Mouse (Mus musculus): ENCODE measurements at regions not wholly inside any gene's neighbourhood (a gene's known extent, or its start where the extent isn't known, plus 50 kb on each side); places are given as distances from the start of the nearest gene placed in this dataset.

- Histone ChIP-seq H3K27ac (replicated peaks; ENCODE audit: low read depth, low read length) (no peak overlapping the region), H3K4me3 (ENCODE audit: insufficient read depth, low read depth, low read length) (no peak overlapping the region)
Observed at GRCm38 (mm10) chr2:158909086-158909485, 114.5 kb downstream of the Dhx35 start.

DNA sequence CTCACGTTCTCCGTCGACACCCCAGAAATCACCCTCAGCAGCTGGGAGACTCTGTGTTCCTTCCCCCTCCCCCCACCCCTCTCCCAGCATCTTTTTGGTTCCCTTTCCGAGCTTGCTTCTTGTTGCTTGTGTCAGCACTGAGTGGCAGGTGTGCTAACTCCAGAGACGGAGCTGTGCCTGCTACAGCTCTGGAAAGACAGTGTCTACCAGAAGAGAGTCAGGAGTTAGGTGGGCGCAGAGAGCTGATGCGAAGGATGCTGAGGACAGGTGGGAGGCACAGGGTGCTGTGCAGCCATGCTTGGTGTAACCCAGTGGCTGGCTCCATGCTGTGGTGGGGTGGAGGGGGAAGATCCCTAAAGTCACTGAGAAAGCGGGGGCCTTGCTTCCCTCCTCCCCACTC lies 115.7 kb downstream of the Dhx35 start:
- H3K4me3 ChIP-seq (ENCODE audit: insufficient read depth, low read depth, low read length) = no peak overlapping the region
- H3K27ac ChIP-seq (replicated peaks; ENCODE audit: low read depth, low read length) = no peak overlapping the region
- H3K4me1 ChIP-seq (ENCODE audit: control insufficient read depth, insufficient read depth, insufficient read length, low read length) = no peaks in the 10 kb centered on the region

More at GRCm38 (mm10) chr2:158909086-158909485, 114.5 kb downstream of the Dhx35 start:
- no peaks in the 10 kb centered on the region for H3K4me1 ChIP-seq (ENCODE audit: control insufficient read depth, insufficient read depth, insufficient read length, low read length)

DNA sequence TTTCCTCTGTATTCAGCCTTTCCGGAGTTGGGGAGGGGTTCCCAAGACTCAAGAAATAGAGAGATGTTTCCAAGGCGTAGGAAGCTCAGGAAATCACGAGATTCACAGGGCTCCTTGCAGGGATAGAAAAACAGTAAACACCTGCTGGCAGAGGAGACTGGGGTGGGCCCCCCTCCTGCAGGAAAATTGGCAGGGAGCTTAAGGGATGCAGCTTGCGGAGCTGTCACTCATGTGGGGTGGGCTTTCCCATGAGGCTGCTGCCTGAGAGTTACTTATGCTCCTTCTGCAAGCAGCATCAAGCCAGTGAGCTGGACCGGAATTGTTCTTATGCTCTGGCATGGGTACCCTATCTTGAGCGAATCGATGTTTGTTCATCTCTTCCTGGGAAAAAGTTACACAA lies 116.6 kb downstream of the Dhx35 start:
- Histone ChIP-seq H3K4me3 (ENCODE audit: insufficient read depth, low read depth, low read length) (no peak overlapping the region), H3K4me1 (ENCODE audit: control insufficient read depth, insufficient read depth, insufficient read length, low read length) (no peaks in the 10 kb centered on the region), H3K27ac (replicated peaks; ENCODE audit: low read depth, low read length) (no peak overlapping the region)

GRCm38 (mm10) chr2:158912631-158913258 lies 118.1 kb downstream of the Dhx35 start:
- Histone ChIP-seq H3K4me3 (ENCODE audit: insufficient read depth, low read depth, low read length) (no peak overlapping the region), H3K27ac (replicated peaks; ENCODE audit: low read depth, low read length) (no peak overlapping the region), H3K4me1 (ENCODE audit: control insufficient read depth, insufficient read depth, insufficient read length, low read length) (no peaks in the 10 kb centered on the region)

GRCm38 (mm10) chr2:158917398-158917797 lies 122.8 kb downstream of the Dhx35 start:
- Histone ChIP-seq H3K27ac (replicated peaks; ENCODE audit: low read depth, low read length) (no peak overlapping the region), H3K4me3 (ENCODE audit: insufficient read depth, low read depth, low read length) (no peak overlapping the region), H3K4me1 (ENCODE audit: control insufficient read depth, insufficient read depth, insufficient read length, low read length) (no peaks in the 10 kb centered on the region)

DNA sequence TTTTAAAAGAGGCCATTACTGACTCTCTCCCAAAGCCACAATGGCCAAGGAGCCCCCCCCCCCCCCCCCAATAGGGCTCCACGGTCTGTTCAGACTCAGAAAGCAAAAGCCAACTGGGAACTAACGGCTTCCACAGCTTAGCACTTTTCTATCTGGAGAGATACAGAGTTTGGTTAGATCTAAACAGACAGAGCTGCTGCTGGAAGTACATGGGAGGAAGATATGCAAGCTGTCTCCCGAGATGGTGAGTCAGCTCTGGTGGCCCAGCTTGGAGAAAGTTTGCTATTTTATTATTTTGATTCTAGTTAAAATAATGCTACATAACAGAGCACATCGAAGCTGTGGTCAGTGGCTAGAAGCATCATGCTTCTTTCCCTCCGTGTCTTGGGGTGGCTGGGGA lies 123.7 kb downstream of the Dhx35 start:
- H3K4me3 ChIP-seq (ENCODE audit: insufficient read depth, low read depth, low read length) = no peak overlapping the region
- no peak overlapping the region for H3K27ac ChIP-seq (replicated peaks; ENCODE audit: low read depth, low read length)
- H3K4me1 ChIP-seq (ENCODE audit: control insufficient read depth, insufficient read depth, insufficient read length, low read length) = no peaks in the 10 kb centered on the region

GRCm38 (mm10) chr2:158921342-158922255 lies 127.0 kb downstream of the Dhx35 start:
- Histone ChIP-seq H3K27ac (replicated peaks; ENCODE audit: low read depth, low read length) (no peak overlapping the region), H3K4me3 (ENCODE audit: insufficient read depth, low read depth, low read length) (no peak overlapping the region), H3K4me1 (ENCODE audit: control insufficient read depth, insufficient read depth, insufficient read length, low read length) (no peaks in the 10 kb centered on the region)

- Histone ChIP-seq H3K4me1 (ENCODE audit: control insufficient read depth, insufficient read depth, insufficient read length, low read length) (no peaks in the 10 kb centered on the region), H3K4me3 (ENCODE audit: insufficient read depth, low read depth, low read length) (no peak overlapping the region), H3K27ac (replicated peaks; ENCODE audit: low read depth, low read length) (no peak overlapping the region)
Observed at GRCm38 (mm10) chr2:158922766-158923165, 128.2 kb downstream of the Dhx35 start.

DNA sequence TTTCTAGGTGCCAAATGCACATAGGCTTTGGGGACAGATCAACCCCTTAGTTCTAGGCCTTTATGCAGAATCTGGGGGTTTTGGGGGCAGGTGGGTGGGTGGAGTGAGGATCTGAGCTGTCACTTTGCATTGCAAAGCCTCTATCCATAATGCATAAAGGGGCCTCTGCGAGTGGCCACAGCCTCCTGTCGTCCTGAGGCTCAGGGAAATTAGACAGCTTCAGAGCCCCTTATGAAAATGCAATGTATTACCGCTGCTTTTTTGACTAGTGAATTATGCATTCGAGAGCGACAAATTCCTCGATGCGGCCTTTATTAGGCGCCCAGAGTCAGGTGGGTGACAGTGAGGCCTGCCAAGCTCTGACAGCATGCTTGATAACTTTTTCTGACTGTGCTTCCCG lies 134.9 kb downstream of the Dhx35 start:
- Histone ChIP-seq H3K4me3 (ENCODE audit: insufficient read depth, low read depth, low read length) (no peak overlapping the region), H3K4me1 (ENCODE audit: control insufficient read depth, insufficient read depth, insufficient read length, low read length) (no peaks in the 10 kb centered on the region), H3K27ac (replicated peaks; ENCODE audit: low read depth, low read length) (no peak overlapping the region)

- Histone ChIP-seq H3K27ac (replicated peaks; ENCODE audit: low read depth, low read length) (no peak overlapping the region), H3K4me3 (ENCODE audit: insufficient read depth, low read depth, low read length) (no peak overlapping the region), H3K4me1 (ENCODE audit: control insufficient read depth, insufficient read depth, insufficient read length, low read length) (no peaks in the 10 kb centered on the region)
Observed at GRCm38 (mm10) chr2:158937948-158938565, 143.4 kb downstream of the Dhx35 start.

- H3K27ac ChIP-seq (replicated peaks; ENCODE audit: low read depth, low read length) = no peak overlapping the region
- no peak overlapping the region for H3K4me3 ChIP-seq (ENCODE audit: insufficient read depth, low read depth, low read length)
- no peaks in the 10 kb centered on the region for H3K4me1 ChIP-seq (ENCODE audit: control insufficient read depth, insufficient read depth, insufficient read length, low read length)
Observed at GRCm38 (mm10) chr2:158949418-158949817, 154.8 kb downstream of the Dhx35 start.

- H3K27ac ChIP-seq (replicated peaks; ENCODE audit: low read depth, low read length) = no peak overlapping the region
- no peak overlapping the region for H3K4me3 ChIP-seq (ENCODE audit: insufficient read depth, low read depth, low read length)
Observed at GRCm38 (mm10) chr2:158951061-158951460, 156.5 kb downstream of the Dhx35 start.

GRCm38 (mm10) chr2:158956888-158957287 lies 162.3 kb downstream of the Dhx35 start:
- Histone ChIP-seq H3K27ac (replicated peaks; ENCODE audit: low read depth, low read length) (no peak overlapping the region), H3K4me1 (ENCODE audit: control insufficient read depth, insufficient read depth, insufficient read length, low read length) (no peaks in the 10 kb centered on the region), H3K4me3 (ENCODE audit: insufficient read depth, low read depth, low read length) (no peak overlapping the region)

More at GRCm38 (mm10) chr2:158951061-158951460, 156.5 kb downstream of the Dhx35 start:
- no peaks in the 10 kb centered on the region for H3K4me1 ChIP-seq (ENCODE audit: control insufficient read depth, insufficient read depth, insufficient read length, low read length)

- no peak overlapping the region for H3K4me3 ChIP-seq (ENCODE audit: insufficient read depth, low read depth, low read length)
- no peaks in the 10 kb centered on the region for H3K4me1 ChIP-seq (ENCODE audit: control insufficient read depth, insufficient read depth, insufficient read length, low read length)
- H3K27ac ChIP-seq (replicated peaks; ENCODE audit: low read depth, low read length) = no peak overlapping the region
Observed at GRCm38 (mm10) chr2:158965003-158965665, 170.5 kb downstream of the Dhx35 start.

GRCm38 (mm10) chr2:158972178-158972577 lies 177.6 kb downstream of the Dhx35 start:
- Histone ChIP-seq H3K4me1 (ENCODE audit: control insufficient read depth, insufficient read depth, insufficient read length, low read length) (no peaks in the 10 kb centered on the region), H3K4me3 (ENCODE audit: insufficient read depth, low read depth, low read length) (no peak overlapping the region), H3K27ac (replicated peaks; ENCODE audit: low read depth, low read length) (no peak overlapping the region)

Data from brown adipose tissue, adult 24 weeks (tissue).